Mouse (Mus musculus): ENCODE data around the gene Mrpl30. TPM values are rescaled to one million over a fixed set of nuclear protein-coding genes. Genes with fewer than 3 reads are reported as not detected.

The Mrpl30 gene
- 100 to 1,000 TPM; 300 to 315 TPM for total RNA-seq (2021)

GRCm38 (mm10) chr1:37890025-37890652, at the start of gene Mrpl30, which contains the start of gene Mitd1:
Gene Mrpl30, plus strand, starts transcription at chr1:37890477.
Gene Mitd1, minus strand, starts transcription at chr1:37890411.
- intact Hi-C loops (cut with DNase I) = loop anchor here (2.0 to 5.0 kb wide), 3 partner anchors 25 to 237 kb away; partner anchors contain the start of genes Eif5b, Rev1 and Txndc9
- peak; percentile 95 for DNase-seq

GRCm38 (mm10) chr1:37846878-37847277, 43.4 kb upstream of the Mrpl30 start:
- no peak for DNase-seq
- intact Hi-C loops (cut with DNase I) = no loop called here

GRCm38 (mm10) chr1:37850696-37851095, 39.6 kb upstream of the Mrpl30 start:
- intact Hi-C loops (cut with DNase I) = no loop called here
- DNase-seq = no peak

- DNase-seq = peak; percentile 99 to 100
- intact Hi-C loops (cut with DNase I) = loop anchor here (2.0 to 5.0 kb wide), 2 partner anchors 26 to 432 kb away; partner anchors contain the start of genes Coa5, Mitd1, Mrpl30 and Unc50
These were observed 25.5 kb upstream of the Mrpl30 start for GRCm38 (mm10) chr1:37864511-37865400.

- peak in 1 of 2 experiments; percentile 27 for DNase-seq
- intact Hi-C loops (cut with DNase I) = loop anchor here (2.0 kb wide), 1 partner anchor 25 kb away; the partner anchor contains the start of genes Mitd1 and Mrpl30
These were observed 24.7 kb upstream of the Mrpl30 start for GRCm38 (mm10) chr1:37865401-37866215.

GRCm38 (mm10) chr1:37866286-37866685, 24.0 kb upstream of the Mrpl30 start, which contains the start of gene Tsga10:
Gene Tsga10, minus strand, starts transcription at chr1:37866429.
- intact Hi-C loops (cut with DNase I) = no loop called here
- DNase-seq = no peak

- peak; percentile 26 to 56 for DNase-seq
- intact Hi-C loops (cut with DNase I) = loop anchor here (1.0 kb wide), 1 partner anchor 189 kb away; no protein-coding TSS in a partner anchor
These were observed 23.2 kb upstream of the Mrpl30 start for GRCm38 (mm10) chr1:37867056-37867455.

- DNase-seq = no peak
- intact Hi-C loops (cut with DNase I) = loop anchor here (1.0 kb wide), 1 partner anchor 190 kb away; no protein-coding TSS in a partner anchor
These were observed 22.5 kb upstream of the Mrpl30 start for GRCm38 (mm10) chr1:37867684-37868322.

GRCm38 (mm10) chr1:37868640-37869039, 21.6 kb upstream of the Mrpl30 start:
- DNase-seq = no peak
- intact Hi-C loops (cut with DNase I) = no loop called here

GRCm38 (mm10) chr1:37869362-37869761, 20.9 kb upstream of the Mrpl30 start:
- intact Hi-C loops (cut with DNase I) = no loop called here

GRCm38 (mm10) chr1:37871704-37872103, 18.6 kb upstream of the Mrpl30 start, which contains the start of gene Lipt1:
Gene Lipt1, plus strand, starts transcription at chr1:37871738.
- DNase-seq = peak in 1 of 2 experiments; percentile 65

More at GRCm38 (mm10) chr1:37869362-37869761, 20.9 kb upstream of the Mrpl30 start:
- no peak for DNase-seq

GRCm38 (mm10) chr1:37872131-37873067, 17.9 kb upstream of the Mrpl30 start:
- peak; percentile 80 to 86 for DNase-seq
- intact Hi-C loops (cut with DNase I) = no loop called here

More at GRCm38 (mm10) chr1:37871704-37872103, 18.6 kb upstream of the Mrpl30 start, which contains the start of gene Lipt1:
- intact Hi-C loops (cut with DNase I) = no loop called here

- DNase-seq = no peak
- intact Hi-C loops (cut with DNase I) = no loop called here
These were observed 17.1 kb upstream of the Mrpl30 start for GRCm38 (mm10) chr1:37873157-37873556.

GRCm38 (mm10) chr1:37877736-37878460, 12.4 kb upstream of the Mrpl30 start:
- intact Hi-C loops (cut with DNase I) = no loop called here
- no peak for DNase-seq

- intact Hi-C loops (cut with DNase I) = no loop called here
- DNase-seq = no peak
These were observed 6.9 kb upstream of the Mrpl30 start for GRCm38 (mm10) chr1:37883411-37883810.

- intact Hi-C loops (cut with DNase I) = no loop called here
- no peak for DNase-seq
These were observed 5.8 kb upstream of the Mrpl30 start for GRCm38 (mm10) chr1:37884451-37884850.

- intact Hi-C loops (cut with DNase I) = no loop called here
- DNase-seq = no peak
These were observed 1.1 kb upstream of the Mrpl30 start for GRCm38 (mm10) chr1:37889206-37889605.

GRCm38 (mm10) chr1:37891400-37891799, 1.1 kb downstream of the Mrpl30 start:
- intact Hi-C loops (cut with DNase I) = loop anchor here (2.0 to 5.0 kb wide), 3 partner anchors 27 to 236 kb away; partner anchors contain the start of genes Eif5b, Rev1 and Txndc9
- DNase-seq = peak in 1 of 2 experiments; percentile 12
